Mouse (Mus musculus) liver, embryonic 16.5 days (tissue): ENCODE results near the gene Gbx2. TPM values are rescaled to one million over a fixed set of nuclear protein-coding genes. Genes with fewer than 3 reads are reported as not detected.

ENCODE experiments used
- ATAC-seq: fragments of 200-750 bp; cut with Nextera tagmentation; 2 replicates; pipeline ENCODE4 v1.8.0; 2017; ENCODE audit warnings: low read depth, mild to moderate bottlenecking, moderate number of reproducible peaks, moderate library complexity
- H3K27ac ChIP-seq: fragments of 300-500 bp; sonication (generic); 2 replicates; pipeline ENCODE4 v1.5.1; 2014; ENCODE audit warnings: mild to moderate bottlenecking, low read length
- H3K27me3 ChIP-seq: fragments of 300-500 bp; sonication (generic); 2 replicates; pipeline ENCODE4 v1.6.1; 2014; ENCODE audit warnings: low read depth, low read length, mixed read lengths; ENCODE audit not compliant: control insufficient read depth, insufficient read depth
- H3K36me3 ChIP-seq: fragments of 300-500 bp; sonication (generic); 2 replicates; pipeline ENCODE4 v1.6.1; 2014; ENCODE audit warnings: mild to moderate bottlenecking; ENCODE audit not compliant: control insufficient read depth, insufficient read depth
- H3K4me1 ChIP-seq: fragments of 300-500 bp; sonication (generic); 2 replicates; pipeline ENCODE4 v1.6.1; 2014; ENCODE audit warnings: low read depth, low read length, mixed read lengths; ENCODE audit not compliant: control insufficient read depth
- H3K4me2 ChIP-seq: fragments of 300-500 bp; sonication (generic); 2 replicates; pipeline ENCODE4 v1.6.1; 2014; ENCODE audit warnings: low read depth, low read length, mixed read lengths
- H3K4me3 ChIP-seq: fragments of 300-500 bp; sonication (generic); 2 replicates; pipeline ENCODE4 v1.5.1; 2014; ENCODE audit warnings: low read depth, mild to moderate bottlenecking, low read length
- H3K9ac ChIP-seq: fragments of 300-500 bp; sonication (generic); 2 replicates; pipeline ENCODE4 v1.6.1; 2014; ENCODE audit warnings: low read depth, low read length
- H3K9me3 ChIP-seq: fragments of 300-500 bp; sonication (generic); replicated peaks from 2 replicates; pipeline ENCODE4 v1.6.1; 2016; ENCODE audit warnings: low read length; ENCODE audit not compliant: control insufficient read depth
- WGBS: fragments of 180-500 bp; shearing (Covaris S2); extraction: QIAGEN DNeasy Blood & Tissue Kit; methylation state at CpG from one replicate; pipeline ENCODE4 v1.1.7; 2014; ENCODE audit not compliant: insufficient replicate concordance; 5-methylcytosine and 5-hydroxymethylcytosine counted together
- polyA plus RNA-seq: library from polyadenylated mRNA; unstranded; fragments of >200 nt; fragmentation: Nextera tagmentation; extraction: Ambion mirVana; gene quantifications from 2 replicates; pipeline ENCODE4 v1.2.1, GENCODE M21; 2015

Gene Gbx2
- polyA plus RNA-seq, result 0.27 and 0.42 TPM in 2 replicates

- Histone ChIP-seq H3K4me2 (peak within 1 kb of the TSS; percentile 48), H3K4me3 (peak within 1 kb of the TSS; percentile 43), H3K4me1 (no peaks in the 10 kb centered on the region; the same call in 1 of the 2 replicates), H3K36me3 (no peaks in the 10 kb centered on the region), H3K9me3 (no peaks in the 10 kb centered on the region), H3K27me3 (peaks cover 92% of the 10 kb centered on the region), H3K9ac (no peak within 1 kb of the TSS), H3K27ac (no peak within 1 kb of the TSS)
- 0 out of 2 replicates have a peak, but pooled peaks have one; percentile 35 for ATAC-seq
- WGBS, result under 1% methylated on average over 33 of the region's 33 CpGs
Measured at GRCm38 (mm10) chr1:89931120-89931519, at the start of gene Gbx2. Gene Gbx2, minus strand, starts transcription at chr1:89931179.

DNA sequence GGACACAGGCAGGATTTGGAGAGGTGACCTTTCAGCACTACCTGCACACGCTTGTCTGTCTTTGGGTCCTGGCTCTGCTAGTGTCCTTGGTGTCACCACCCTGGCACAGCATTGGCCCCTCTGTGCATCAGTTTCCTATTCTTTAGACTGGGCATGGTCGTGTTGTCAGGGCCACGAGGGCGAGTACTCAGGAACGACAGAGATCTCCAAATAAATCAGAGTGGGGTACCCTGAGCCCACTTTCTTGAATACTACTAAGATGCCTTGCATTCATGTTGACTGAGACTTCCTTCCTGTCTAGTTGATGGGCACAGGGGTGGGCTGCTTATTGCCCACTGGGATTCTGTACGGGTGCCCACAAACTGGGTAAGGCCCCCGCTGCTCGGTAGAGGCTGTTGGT, 46.3 kb upstream of the Gbx2 start:
- Histone ChIP-seq H3K4me2 (no peak overlapping the region), H3K9ac (no peak overlapping the region), H3K27me3 (no peaks in the 10 kb centered on the region), H3K27ac (no peak overlapping the region), H3K36me3 (no peaks in the 10 kb centered on the region), H3K4me3 (no peak overlapping the region), H3K9me3 (no peaks in the 10 kb centered on the region), H3K4me1 (no peaks in the 10 kb centered on the region)
- ATAC-seq, result no peak
- WGBS, result 71% methylated on average over 8 of the region's 8 CpGs

- Histone ChIP-seq H3K36me3 (no peaks in the 10 kb centered on the region), H3K9ac (no peak overlapping the region), H3K4me3 (no peak overlapping the region), H3K4me1 (no peaks in the 10 kb centered on the region), H3K27ac (no peak overlapping the region), H3K27me3 (no peaks in the 10 kb centered on the region), H3K4me2 (no peak overlapping the region), H3K9me3 (no peaks in the 10 kb centered on the region)
- WGBS, result 63% methylated on average over 8 of the region's 8 CpGs
- ATAC-seq, result no peak
Measured at GRCm38 (mm10) chr1:89976411-89976810, 45.4 kb upstream of the Gbx2 start.

DNA sequence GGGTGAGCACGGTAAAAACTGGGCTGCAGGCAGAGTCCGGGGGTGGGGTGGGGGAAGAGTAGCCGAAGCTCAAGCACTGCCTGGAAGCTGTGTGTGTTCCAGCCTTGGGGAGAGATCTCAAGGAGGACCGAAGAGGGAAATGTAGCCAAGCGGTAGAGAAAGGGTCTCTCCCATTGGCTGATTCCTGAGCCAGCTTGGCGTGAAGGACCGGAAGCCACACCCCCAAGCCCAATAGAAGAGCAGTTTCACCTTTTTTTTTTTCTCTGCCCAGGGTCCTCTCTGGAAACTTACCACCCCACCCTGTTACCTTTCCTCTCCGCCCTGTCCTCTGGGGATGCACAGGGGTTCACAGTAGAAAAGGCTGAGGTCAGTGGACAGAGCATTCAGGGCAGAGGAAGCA, 43.6 kb upstream of the Gbx2 start:
- WGBS, result 63% methylated on average over 8 of the region's 8 CpGs
- Histone ChIP-seq H3K4me1 (no peaks in the 10 kb centered on the region), H3K9me3 (no peaks in the 10 kb centered on the region), H3K36me3 (no peaks in the 10 kb centered on the region), H3K4me3 (no peak overlapping the region), H3K27me3 (peaks cover 9% of the 10 kb centered on the region), H3K27ac (no peak overlapping the region), H3K9ac (no peak overlapping the region), H3K4me2 (no peak overlapping the region)
- no peak for ATAC-seq

- Histone ChIP-seq H3K36me3 (no peaks in the 10 kb centered on the region), H3K27me3 (peaks cover 35% of the 10 kb centered on the region), H3K4me1 (no peaks in the 10 kb centered on the region), H3K9me3 (no peaks in the 10 kb centered on the region), H3K4me3 (no peak overlapping the region), H3K9ac (no peak overlapping the region), H3K27ac (no peak overlapping the region), H3K4me2 (no peak overlapping the region)
- WGBS, result 42% methylated on average over 8 of the region's 8 CpGs
- ATAC-seq, result no peak
Measured at GRCm38 (mm10) chr1:89971848-89972247, 40.9 kb upstream of the Gbx2 start.

GRCm38 (mm10) chr1:89969714-89970110, 38.7 kb upstream of the Gbx2 start:
- Histone ChIP-seq H3K27ac (no peak overlapping the region), H3K4me3 (no peak overlapping the region), H3K4me2 (no peak overlapping the region), H3K9me3 (no peaks in the 10 kb centered on the region), H3K4me1 (no peaks in the 10 kb centered on the region), H3K9ac (no peak overlapping the region), H3K36me3 (no peaks in the 10 kb centered on the region), H3K27me3 (peaks cover 35% of the 10 kb centered on the region)
- no peak for ATAC-seq
- WGBS, result 66% methylated on average over 4 of the region's 4 CpGs

GRCm38 (mm10) chr1:89969072-89969713, 38.2 kb upstream of the Gbx2 start:
- H3K36me3 ChIP-seq, result no peaks in the 10 kb centered on the region
- no peaks in the 10 kb centered on the region for H3K4me1 ChIP-seq
- H3K4me2 ChIP-seq, result no peak overlapping the region
- H3K9ac ChIP-seq, result no peak overlapping the region
- ATAC-seq, result no peak
- H3K27me3 ChIP-seq, result peaks cover 35% of the 10 kb centered on the region
- 35% methylated on average over 10 of the region's 10 CpGs for WGBS
- no peak overlapping the region for H3K27ac ChIP-seq
- no peak overlapping the region for H3K4me3 ChIP-seq
- no peaks in the 10 kb centered on the region for H3K9me3 ChIP-seq

GRCm38 (mm10) chr1:89968111-89968851, 37.3 kb upstream of the Gbx2 start:
- Histone ChIP-seq H3K4me1 (no peaks in the 10 kb centered on the region), H3K4me3 (peak overlapping the region; percentile 41), H3K36me3 (no peaks in the 10 kb centered on the region), H3K27me3 (peaks cover 35% of the 10 kb centered on the region), H3K27ac (no peak overlapping the region), H3K4me2 (peak overlapping the region; percentile 53), H3K9ac (no peak overlapping the region), H3K9me3 (no peaks in the 10 kb centered on the region)
- no peak for ATAC-seq
- under 1% methylated on average over 95 of the region's 95 CpGs for WGBS

DNA sequence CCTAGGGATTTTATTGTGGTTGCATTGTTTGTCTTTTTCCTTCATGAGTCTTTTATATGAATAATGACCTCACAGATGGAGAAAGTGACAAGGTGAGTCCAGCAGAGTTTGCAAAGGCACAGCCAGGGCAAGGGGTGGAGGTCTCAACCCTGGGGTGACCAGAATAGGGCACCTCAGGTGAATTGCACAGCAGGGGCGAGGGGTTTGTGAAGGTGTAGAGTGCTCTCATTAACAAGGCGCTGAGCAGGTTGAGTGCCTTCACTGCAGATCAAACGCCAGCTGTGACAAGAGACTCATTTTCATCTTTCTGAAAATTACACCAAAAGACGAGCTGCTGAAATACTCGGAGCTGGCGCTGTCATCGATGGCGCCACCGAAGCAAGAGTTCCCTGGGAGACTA, 36.6 kb upstream of the Gbx2 start:
- no peak for ATAC-seq
- Histone ChIP-seq H3K36me3 (no peaks in the 10 kb centered on the region), H3K4me1 (no peaks in the 10 kb centered on the region), H3K4me3 (no peak overlapping the region), H3K9me3 (no peaks in the 10 kb centered on the region), H3K27ac (no peak overlapping the region), H3K9ac (no peak overlapping the region), H3K4me2 (no peak overlapping the region), H3K27me3 (peaks cover 35% of the 10 kb centered on the region)
- WGBS, result 16% methylated on average over 9 of the region's 9 CpGs
